Mouse (Mus musculus) kidney, embryonic 16.5 days (tissue): ENCODE data around the gene Gpr33. TPM values are rescaled to one million over a fixed set of nuclear protein-coding genes. Genes with fewer than 3 reads are reported as not detected.

Experiments used
- ATAC-seq: fragments of 200-750 bp; cut with Nextera tagmentation; 2 replicates; pipeline ENCODE4 v1.8.0; 2017; ENCODE audit warnings: moderate TSS enrichment; ENCODE audit not compliant: low FRiP score, low TSS enrichment
- H3K27ac ChIP-seq: fragments of 300-500 bp; sonication (generic); 2 replicates; pipeline ENCODE4 v1.5.1; 2014; ENCODE audit warnings: low read length
- H3K27me3 ChIP-seq: fragments of 300-500 bp; sonication (generic); 2 replicates; pipeline ENCODE4 v1.6.1; 2014; ENCODE audit warnings: low read length, control low read depth, mixed read lengths; ENCODE audit not compliant: insufficient read depth
- H3K36me3 ChIP-seq: fragments of 300-500 bp; sonication (generic); 2 replicates; pipeline ENCODE4 v1.6.1; 2014; ENCODE audit warnings: low read length, control low read depth, mixed read lengths; ENCODE audit not compliant: insufficient read depth
- H3K4me1 ChIP-seq: fragments of 300-500 bp; sonication (generic); 2 replicates; pipeline ENCODE4 v1.6.1; 2014; ENCODE audit warnings: low read length, control low read depth, mixed read lengths; ENCODE audit not compliant: insufficient read depth
- H3K4me2 ChIP-seq: fragments of 300-500 bp; sonication (generic); replicated peaks from 2 replicates; pipeline ENCODE4 v1.6.1; 2014; ENCODE audit warnings: low read depth, low read length
- H3K4me3 ChIP-seq: fragments of 300-500 bp; sonication (generic); 2 replicates; pipeline ENCODE4 v1.5.1; 2014; ENCODE audit warnings: mild to moderate bottlenecking, low read length
- H3K9ac ChIP-seq: fragments of 300-500 bp; sonication (generic); replicated peaks from 2 replicates; pipeline ENCODE4 v1.6.1; 2014; ENCODE audit warnings: low read length
- H3K9me3 ChIP-seq: fragments of 300-500 bp; sonication (generic); 2 replicates; pipeline ENCODE4 v1.6.1; 2016; ENCODE audit warnings: low read length, control low read depth
- WGBS: fragments of 180-500 bp; shearing (Covaris S2); extraction: QIAGEN DNeasy Blood & Tissue Kit; methylation state at CpG from one replicate; pipeline ENCODE4 v1.1.7; 2014; 5-methylcytosine and 5-hydroxymethylcytosine counted together
- polyA plus RNA-seq: library from polyadenylated mRNA; unstranded; fragments of >200 nt; fragmentation: Nextera tagmentation; extraction: Ambion mirVana; gene quantifications from 2 replicates; pipeline ENCODE4 v1.2.1, GENCODE M21; 2015

Gpr33 gene
- polyA plus RNA-seq, 1 experiment from 2014 or later: not detected

DNA sequence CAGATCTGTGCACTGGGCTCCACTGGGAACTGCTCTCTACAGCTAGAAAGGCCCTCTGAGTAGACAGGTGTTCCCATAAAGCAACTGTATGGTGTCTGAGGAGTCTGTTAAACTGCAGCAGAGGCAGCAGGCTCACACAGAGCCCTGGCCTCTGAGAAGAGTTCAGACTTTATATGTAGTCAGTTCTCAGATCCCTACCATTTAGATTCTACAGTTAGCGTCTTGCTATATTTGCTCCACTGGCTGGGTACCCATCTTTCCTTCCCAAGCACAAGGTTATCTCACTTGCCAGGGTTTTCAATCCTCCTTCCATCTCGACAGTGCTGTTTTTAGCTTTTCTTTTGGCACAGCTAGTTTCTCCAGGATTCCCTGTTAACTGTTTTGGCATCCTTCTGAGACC is 37.2 kb downstream of the Gpr33 start:
- Histone ChIP-seq H3K9me3 (no peaks in the 10 kb centered on the region), H3K27me3 (no peaks in the 10 kb centered on the region), H3K36me3 (peaks cover 12% of the 10 kb centered on the region; the same call in 1 of the 2 replicates), H3K27ac (no peak overlapping the region), H3K4me1 (no peaks in the 10 kb centered on the region), H3K9ac (no peak overlapping the region), H3K4me2 (no peak overlapping the region), H3K4me3 (no peak overlapping the region)
- no peak for ATAC-seq
- 84% methylated on average over 2 of the region's 2 CpGs for WGBS

DNA sequence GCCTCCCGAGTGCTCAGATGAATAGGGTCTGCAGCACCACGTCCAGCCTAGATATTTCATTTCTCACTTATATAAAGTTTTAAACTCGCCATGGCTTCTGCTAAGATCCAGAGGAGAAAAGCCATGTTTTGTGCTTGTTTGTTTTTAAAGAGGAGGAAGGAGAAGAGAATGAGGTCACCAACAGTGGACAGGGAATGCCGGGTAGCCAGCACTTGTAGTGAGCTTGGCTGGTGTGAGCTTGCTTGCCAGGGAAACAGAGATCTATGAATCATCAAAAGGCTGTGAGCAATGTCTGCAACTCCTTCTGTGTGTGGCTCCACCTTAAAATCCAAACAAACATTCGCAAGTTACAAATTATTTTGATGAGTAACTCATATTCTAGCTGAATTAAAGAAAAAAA is 39.3 kb downstream of the Gpr33 start:
- Histone ChIP-seq H3K9ac (no peak overlapping the region), H3K4me2 (no peak overlapping the region), H3K4me1 (no peaks in the 10 kb centered on the region), H3K36me3 (0 out of 2 replicates have a peak, but pooled peaks cover 5% of the 10 kb centered on the region), H3K4me3 (no peak overlapping the region), H3K9me3 (no peaks in the 10 kb centered on the region), H3K27ac (no peak overlapping the region), H3K27me3 (no peaks in the 10 kb centered on the region)
- WGBS: 90% methylated on average over 5 of the region's 5 CpGs
- ATAC-seq: no peak

DNA sequence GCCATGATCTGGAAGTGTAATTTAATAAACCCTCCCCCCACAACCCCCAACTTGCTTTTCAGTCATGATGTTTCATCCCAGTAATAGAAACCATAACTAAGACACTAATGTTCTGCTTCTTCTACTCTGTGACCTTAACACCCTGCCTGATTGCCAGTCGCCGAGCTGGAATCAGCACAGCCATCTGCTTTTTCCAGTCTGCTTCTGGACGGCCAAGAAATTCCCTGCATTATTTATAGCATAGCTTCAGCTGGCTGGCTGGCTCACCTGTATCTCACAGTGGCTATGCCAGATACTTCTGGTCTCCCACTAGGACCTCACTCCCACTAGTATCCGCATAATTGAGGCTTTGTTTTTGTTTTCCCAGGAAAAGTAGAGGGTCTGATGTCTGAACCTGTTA is 42.0 kb downstream of the Gpr33 start:
- Histone ChIP-seq H3K4me2 (no peak overlapping the region), H3K27ac (no peak overlapping the region), H3K9ac (no peak overlapping the region), H3K36me3 (0 out of 2 replicates have a peak, but pooled peaks cover 5% of the 10 kb centered on the region), H3K4me3 (no peak overlapping the region), H3K27me3 (no peaks in the 10 kb centered on the region), H3K4me1 (no peaks in the 10 kb centered on the region), H3K9me3 (no peaks in the 10 kb centered on the region)
- WGBS: 42% methylated on average over 4 of the region's 4 CpGs
- ATAC-seq: no peak

DNA sequence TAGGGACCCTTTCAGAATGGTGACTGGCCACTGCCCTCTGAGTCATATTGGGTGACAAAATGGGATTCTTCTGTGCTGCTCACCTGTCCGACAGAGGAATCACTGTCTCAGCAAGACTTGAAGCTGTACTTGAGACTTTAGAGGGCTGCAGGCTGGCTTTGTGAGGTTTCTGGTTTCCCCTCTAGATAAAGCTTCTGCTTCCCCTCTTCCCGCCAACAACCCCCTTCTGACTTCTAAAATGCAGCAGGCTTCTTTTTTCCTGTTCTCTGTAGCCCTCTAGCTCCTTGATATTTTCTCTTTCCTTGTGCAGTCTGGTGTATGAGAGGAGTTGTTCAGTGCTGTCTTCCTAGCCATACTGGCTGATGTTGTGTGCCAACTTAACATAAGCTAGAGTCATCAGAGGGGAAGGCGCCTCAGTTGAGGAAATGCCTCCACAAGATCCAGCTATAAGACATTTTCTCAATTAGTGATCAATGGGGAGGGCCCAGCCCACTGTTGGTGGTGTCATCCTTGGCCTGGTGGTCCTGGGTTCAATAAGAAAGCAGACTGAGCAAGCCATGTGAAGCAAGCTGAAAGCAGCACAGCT is 42.6 kb downstream of the Gpr33 start:
- Histone ChIP-seq H3K4me2 (no peak overlapping the region), H3K9ac (no peak overlapping the region), H3K9me3 (no peaks in the 10 kb centered on the region), H3K4me1 (no peaks in the 10 kb centered on the region), H3K4me3 (no peak overlapping the region), H3K27ac (no peak overlapping the region), H3K27me3 (no peaks in the 10 kb centered on the region), H3K36me3 (0 out of 2 replicates have a peak, but pooled peaks cover 5% of the 10 kb centered on the region)
- WGBS: 93% methylated on average over 3 of the region's 3 CpGs
- ATAC-seq: no peak

DNA sequence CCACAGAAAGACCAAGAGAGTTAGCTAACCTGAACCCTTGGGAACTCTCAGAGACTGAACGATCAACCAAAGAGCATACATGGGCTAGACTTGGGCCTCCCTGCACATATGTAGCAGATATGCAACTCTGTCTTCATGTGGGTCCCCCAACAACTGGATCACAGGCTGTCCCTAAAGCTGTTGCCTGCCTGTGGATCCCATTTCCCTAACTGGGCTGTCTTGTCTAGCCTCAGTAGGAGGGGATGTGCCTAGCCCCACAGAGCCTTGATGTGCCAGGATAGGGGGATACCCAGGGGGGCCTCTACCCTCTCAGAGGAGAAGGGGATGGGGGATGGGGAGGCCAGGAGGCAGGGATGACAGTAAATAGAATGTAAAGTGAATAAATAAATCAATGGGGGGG is 44.2 kb downstream of the Gpr33 start:
- H3K4me3 ChIP-seq: no peak overlapping the region
- WGBS: 91% methylated on average over 1 of the region's 1 CpGs
- no peaks in the 10 kb centered on the region for H3K9me3 ChIP-seq
- no peak for ATAC-seq
- H3K4me2 ChIP-seq: no peak overlapping the region
- no peak overlapping the region for H3K27ac ChIP-seq
- H3K4me1 ChIP-seq: no peaks in the 10 kb centered on the region
- H3K9ac ChIP-seq: no peak overlapping the region
- H3K36me3 ChIP-seq: 0 out of 2 replicates have a peak, but pooled peaks cover 5% of the 10 kb centered on the region
- H3K27me3 ChIP-seq: no peaks in the 10 kb centered on the region

GRCm38 (mm10) chr12:51976531-51976930 is 51.3 kb downstream of the Gpr33 start:
- Histone ChIP-seq H3K9me3 (0 out of 2 replicates have a peak, but pooled peaks cover 5% of the 10 kb centered on the region), H3K27ac (no peak overlapping the region), H3K27me3 (no peaks in the 10 kb centered on the region), H3K4me3 (no peak overlapping the region), H3K36me3 (no peaks in the 10 kb centered on the region), H3K9ac (no peak overlapping the region), H3K4me1 (0 out of 2 replicates have a peak, but pooled peaks cover 3% of the 10 kb centered on the region), H3K4me2 (no peak overlapping the region)
- no peak for ATAC-seq
- 81% methylated on average over 9 of the region's 9 CpGs for WGBS

- Histone ChIP-seq H3K27me3 (no peaks in the 10 kb centered on the region), H3K9me3 (0 out of 2 replicates have a peak, but pooled peaks cover 5% of the 10 kb centered on the region), H3K27ac (no peak overlapping the region), H3K9ac (no peak overlapping the region), H3K4me1 (peaks cover 10% of the 10 kb centered on the region; the same call in 1 of the 2 replicates), H3K36me3 (no peaks in the 10 kb centered on the region), H3K4me2 (no peak overlapping the region), H3K4me3 (no peak overlapping the region)
- no peak for ATAC-seq
- 95% methylated on average over 1 of the region's 1 CpGs for WGBS
Observed at GRCm38 (mm10) chr12:51974381-51974780, 53.5 kb downstream of the Gpr33 start.

Other genes starting within 250 kb of the Gpr33 start
- gene Hectd1, start 198.5 kb downstream of the Gpr33 start, polyA plus RNA-seq: 37.3 and 41.8 TPM in 2 replicates
- gene Heatr5a, start 56.7 kb downstream of the Gpr33 start, polyA plus RNA-seq: 9.4 and 10.5 TPM in 2 replicates
- 26.6 and 28.7 TPM in 2 replicates for gene Dtd2, start 21.6 kb downstream of the Gpr33 start, polyA plus RNA-seq
- gene Nubpl, start 69.7 kb upstream of the Gpr33 start, polyA plus RNA-seq: 16.6 and 16.8 TPM in 2 replicates